Comparison of ENCODE assay signal across 7 mouse cellular contexts in the genomic region with DNA sequence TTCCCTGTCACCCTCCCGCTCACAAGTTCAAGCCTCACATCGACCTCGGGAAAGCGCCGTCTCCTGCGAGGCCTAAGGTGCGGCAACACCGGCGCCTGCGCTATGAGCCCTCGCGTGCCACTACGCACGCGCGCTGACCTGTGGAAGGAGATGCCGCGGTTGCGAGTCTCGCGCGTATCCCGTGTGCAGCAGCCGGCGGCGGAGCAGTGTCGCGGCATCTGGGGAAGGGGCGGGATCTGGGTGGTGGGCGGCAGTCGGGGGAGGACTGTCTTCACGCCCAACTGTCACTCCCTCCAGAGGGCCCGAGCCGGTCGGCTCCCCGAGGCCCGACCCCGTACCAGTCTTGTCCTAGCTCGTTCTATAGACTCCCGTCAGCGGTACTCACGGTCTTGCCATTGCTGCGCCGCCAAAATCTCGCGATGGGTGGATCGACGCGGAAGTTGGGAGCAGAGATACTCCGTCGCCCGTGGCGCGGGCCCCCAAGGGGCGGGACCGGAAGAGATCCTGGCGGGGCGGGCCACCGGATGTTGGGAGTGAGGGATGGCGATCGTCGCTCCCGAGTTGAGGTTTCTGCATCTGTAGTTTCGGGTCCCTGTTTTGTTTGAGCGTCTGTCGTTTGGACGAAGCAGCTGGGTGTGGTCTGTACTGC. TPM values are rescaled to one million over a fixed set of nuclear protein-coding genes. Genes with fewer than 3 reads are reported as not detected.
DNase-seq lines count a peak whose midpoint lies in the region; ATAC-seq lines count a peak whose summit lies in the region.

A gene (minus strand): TSS at position 497 of the 649 bp plus-strand sequence.

- peak within 1 kb of the TSS; percentile 86 for H3K4me2 ChIP-seq in intestine, embryonic 16.5 days (ENCODE audit: low read depth, low read length)
- peak within 1 kb of the TSS; percentile 93 for H3K4me2 ChIP-seq in midbrain, embryonic 11.5 days

- under 1% methylated on average over 67 of the region's 67 CpGs for WGBS in intestine, embryonic 16.5 days
- WGBS in midbrain, embryonic 11.5 days, result under 1% methylated on average over 67 of the region's 67 CpGs

- ATAC-seq in intestine, embryonic 16.5 days, result peak; percentile 95
- peak; percentile 96 for ATAC-seq in midbrain, embryonic 11.5 days (ENCODE audit: low FRiP score)

- intact Hi-C loops in left cerebral cortex, postnatal 36 days (cut with DNase I), result loop anchor here (5.0 to 10.0 kb wide), 2 partner anchors 58 to 126 kb away; a partner anchor contains a TSS

- H3K4me1 ChIP-seq in intestine, embryonic 16.5 days (ENCODE audit: control insufficient read depth, insufficient read depth, low read length), result peaks cover 19% of the 10 kb centered on the region
- peaks cover 18% of the 10 kb centered on the region for H3K4me1 ChIP-seq in midbrain, embryonic 11.5 days (ENCODE audit: control insufficient read depth, insufficient read depth, low read length)

- no peaks in the 10 kb centered on the region for H3K9me3 ChIP-seq in intestine, embryonic 16.5 days (ENCODE audit: control insufficient read depth, low read length)
- no peaks in the 10 kb centered on the region for H3K9me3 ChIP-seq in midbrain, embryonic 11.5 days (ENCODE audit: control insufficient read depth, low read length)

- peak within 1 kb of the TSS; percentile 97 for H3K27ac ChIP-seq in intestine, embryonic 16.5 days (ENCODE audit: low read length)
- H3K27ac ChIP-seq in midbrain, embryonic 11.5 days (ENCODE audit: low read depth, low read length), result peak within 1 kb of the TSS; percentile 90

- H3K9ac ChIP-seq in intestine, embryonic 16.5 days (ENCODE audit: low read depth, low read length), result peak within 1 kb of the TSS; percentile 93
- H3K9ac ChIP-seq in midbrain, embryonic 11.5 days (ENCODE audit: low read length), result peak within 1 kb of the TSS; percentile 88

- peak within 1 kb of the TSS; percentile 75 for H3K4me3 ChIP-seq in intestine, embryonic 16.5 days (ENCODE audit: low read length)
- peak within 1 kb of the TSS; percentile 58 for H3K4me3 ChIP-seq in midbrain, embryonic 11.5 days (ENCODE audit: low read depth, low read length)

- no peaks in the 10 kb centered on the region for H3K27me3 ChIP-seq in intestine, embryonic 16.5 days (replicated peaks; ENCODE audit: control insufficient read depth, insufficient read depth, low read length)
- H3K27me3 ChIP-seq in midbrain, embryonic 11.5 days (ENCODE audit: control insufficient read depth, insufficient read depth, low read length), result no peaks in the 10 kb centered on the region

- peaks cover 17% of the 10 kb centered on the region for H3K36me3 ChIP-seq in intestine, embryonic 16.5 days (ENCODE audit: control insufficient read depth, insufficient read depth, low read length)
- peaks cover 12% of the 10 kb centered on the region for H3K36me3 ChIP-seq in midbrain, embryonic 11.5 days (ENCODE audit: control insufficient read depth, insufficient read depth, low read length)

- DNase-seq in adrenal gland, adult 2 months, result peak; percentile 97
- DNase-seq in embryo, embryonic 11.5 days (ENCODE audit: low read depth, low spot score), result peak; percentile 97
- DNase-seq in gastrocnemius, postnatal 4 days (ENCODE audit: low spot score in 2 of 2), result peak; percentile 98
- peak; percentile 96 to 97 for DNase-seq in left cerebral cortex, postnatal 36 days (ENCODE audit: low spot score in 2 of 2)
- peak; percentile 100 for DNase-seq in midbrain, embryonic 11.5 days (ENCODE audit: low spot score, missing footprints)
- DNase-seq in skeletal muscle tissue, adult 2 months (ENCODE audit: low read depth, low spot score), result peak; percentile 97

RNA-seq across cellular contexts. Expression of the gene that starts here (rescaled TPM):
- 10 to 100 TPM; 37.7 to 41.9 TPM for total RNA-seq in adrenal gland, adult 2 months (2021)
- 137 and 144 TPM in 2 replicates for polyA plus RNA-seq in adrenal gland, adult 2 months (2012; rRNA removed)
- 10 to 100 TPM; 18.7 to 22.5 TPM for total RNA-seq in gastrocnemius, postnatal 4 days (2021)
- 59.3 and 61.4 TPM in 2 replicates for polyA plus RNA-seq in intestine, embryonic 16.5 days (2015; fragmentation: Nextera tagmentation; extraction: Ambion mirVana)
- total RNA-seq in left cerebral cortex, postnatal 36 days (2021), result 10 to 100 TPM; 42.9 to 49.3 TPM
- 46.7 and 47.1 TPM in 2 replicates for polyA plus RNA-seq in midbrain, embryonic 11.5 days (2014; fragmentation: Nextera tagmentation; extraction: Ambion mirVana)

Comparison
In these comparisons a context has a peak if more than half of its experiments do, and no peak if none do; other contexts are left out.
1. Peak in every context shown above with its lines: DNase-seq, ATAC-seq, H3K4me3 ChIP-seq and H3K27ac ChIP-seq.